In the genomic region with DNA sequence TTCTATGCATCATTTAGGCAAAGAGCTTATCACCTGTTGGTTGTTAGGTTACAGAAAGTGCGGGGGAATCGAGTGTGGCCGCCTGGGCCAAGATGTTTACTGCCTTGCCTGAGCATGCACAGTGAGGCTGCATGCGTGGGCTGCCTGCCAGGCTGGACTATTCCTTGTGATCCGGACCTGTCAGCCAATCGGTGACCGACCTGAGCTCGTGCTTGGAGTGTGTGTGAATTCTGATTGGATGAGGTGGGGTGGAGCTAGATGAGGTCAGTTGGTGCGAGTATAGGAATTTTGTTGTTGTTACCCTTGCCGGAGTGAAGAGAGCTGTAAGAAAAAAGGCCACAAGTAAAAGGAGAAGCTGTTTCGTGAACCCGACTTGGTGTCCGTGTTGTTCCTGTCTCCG, we compare ENCODE assay signal across 7 mouse cellular contexts.
A peak's percentile ranks its signal among the peaks of the same experiment; 100 is the strongest.
DNase-seq lines count a peak whose midpoint lies in the region; ATAC-seq and TF ChIP-seq lines count a peak whose summit lies in the region.
"Not testable (repeated sequence)": the region's sequence is repeated elsewhere in the genome, so short reads cannot be mapped to it uniquely, and the experiment has no call there.

No protein-coding gene starts in this region.

- not testable (repeated sequence) for H3K36me3 ChIP-seq in limb, embryonic 14.5 days (ENCODE audit: control insufficient read depth, insufficient read depth, low read length); lung, embryonic 15.5 days; small intestine, adult 2 months (ENCODE audit: control insufficient read depth, insufficient read depth, low read length)

- H3K9ac ChIP-seq in limb, embryonic 14.5 days (ENCODE audit: low read depth, low read length, severe bottlenecking); lung, embryonic 15.5 days: not testable (repeated sequence)

- not testable (repeated sequence) for H3K9me3 ChIP-seq in limb, embryonic 14.5 days (ENCODE audit: control insufficient read depth, low read length); lung, embryonic 15.5 days

- not testable (repeated sequence) for TF ChIP-seq CTCF in gastrocnemius, adult 2 months (IDR thresholded peaks at IDR 0.05); small intestine, adult 2 months (IDR thresholded peaks at IDR 0.05; ENCODE audit: extremely low read depth, insufficient read length, insufficient replicate concordance, low read depth, low read length)

- DNase-seq in ES-CJ7 (ENCODE audit: low read depth, low spot score) (peak; percentile 16), ZHBTc4 (ENCODE audit: low read depth, low spot score) (peak; percentile 47)
- DNase-seq in gastrocnemius, adult 2 months = peak; percentile 36
- peak; percentile 61 for DNase-seq in heart, adult 11 months
- not testable (repeated sequence) for DNase-seq in limb, embryonic 14.5 days (ENCODE audit: low spot score)

- H3K4me2 ChIP-seq in limb, embryonic 14.5 days (replicated peaks; ENCODE audit: low read depth, low read length, severe bottlenecking); lung, embryonic 15.5 days: not testable (repeated sequence)

- intact Hi-C loops in gastrocnemius, adult 2 months (cut with DNase I) = not testable (repeated sequence)

- H3K4me3 ChIP-seq in gastrocnemius, adult 2 months = peak overlapping the region; percentile 3; the same call in 1 of the 2 replicates
- H3K4me3 ChIP-seq in limb, embryonic 14.5 days (replicated peaks; ENCODE audit: low read length) = peak overlapping the region; percentile 11; the same call in 1 of the 2 replicates
- H3K4me3 ChIP-seq in lung, embryonic 15.5 days = peak overlapping the region; percentile 14; the same call in 1 of the 2 replicates
- H3K4me3 ChIP-seq in small intestine, adult 2 months (ENCODE audit: low read depth, low read length) = peak overlapping the region; percentile 37; the same call in 1 of the 2 replicates

- 77% methylated on average over 14 of the region's 14 CpGs for WGBS in limb, embryonic 14.5 days
- WGBS in lung, embryonic 15.5 days = 72% methylated on average over 14 of the region's 14 CpGs
- 81% methylated on average over 14 of the region's 14 CpGs for WGBS in small intestine, adult 2 months

- H3K4me1 ChIP-seq in limb, embryonic 14.5 days (ENCODE audit: control insufficient read depth, insufficient read depth, low read length); lung, embryonic 15.5 days; small intestine, adult 2 months (ENCODE audit: control insufficient read depth, insufficient read depth, insufficient read length, low read length): not testable (repeated sequence)

- H3K27ac ChIP-seq in gastrocnemius, adult 2 months; limb, embryonic 14.5 days (replicated peaks; ENCODE audit: low read depth, low read length); lung, embryonic 15.5 days; small intestine, adult 2 months (ENCODE audit: insufficient read depth, low read depth, low read length): not testable (repeated sequence)

- not testable (repeated sequence) for ATAC-seq in limb, embryonic 14.5 days (ENCODE audit: low FRiP score, low read depth)
- ATAC-seq in lung, embryonic 15.5 days (ENCODE audit: borderline replicate concordance, extremely low read depth, low FRiP score, low TSS enrichment) = peak; percentile 39; the same call in 1 of the 2 replicates

- not testable (repeated sequence) for H3K27me3 ChIP-seq in limb, embryonic 14.5 days (ENCODE audit: control insufficient read depth, insufficient read depth, low read length); lung, embryonic 15.5 days; small intestine, adult 2 months (ENCODE audit: control insufficient read depth, insufficient read depth, low read length)

- TF ChIP-seq POLR2A in limb, embryonic 14.5 days (IDR thresholded peaks at IDR 0.05; ENCODE audit: borderline replicate concordance, extremely low read depth, insufficient read depth, insufficient read length); small intestine, adult 2 months (IDR thresholded peaks at IDR 0.05; ENCODE audit: low read depth, low read length): not testable (repeated sequence)
